Mouse (Mus musculus): ENCODE measurements around the gene Spag9.
"Not testable (repeated sequence)": the region's sequence is repeated elsewhere in the genome, so short reads cannot be mapped to it uniquely, and the experiment has no call there.

Gene Spag9

DNA sequence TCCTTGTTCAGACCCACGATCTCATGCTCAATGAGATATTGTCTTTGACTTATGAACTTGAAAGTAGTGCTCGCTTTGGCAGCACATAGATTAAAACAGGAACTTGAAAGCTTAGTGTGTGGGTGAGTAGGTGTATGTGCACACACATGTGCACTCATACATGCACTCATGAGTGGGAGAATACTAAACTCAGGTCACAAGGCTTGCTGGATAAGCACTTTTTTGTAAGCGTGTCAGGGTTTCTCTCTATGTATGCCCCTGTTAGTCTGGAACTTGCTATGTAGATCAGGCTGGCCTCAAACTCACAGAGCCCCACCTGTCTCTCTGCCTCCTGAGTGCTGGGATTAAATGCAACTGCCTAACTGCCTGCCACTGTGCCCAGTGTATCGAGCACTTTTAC lies 8.9 kb upstream of the Spag9 start:
- no peak for DNase-seq

DNA sequence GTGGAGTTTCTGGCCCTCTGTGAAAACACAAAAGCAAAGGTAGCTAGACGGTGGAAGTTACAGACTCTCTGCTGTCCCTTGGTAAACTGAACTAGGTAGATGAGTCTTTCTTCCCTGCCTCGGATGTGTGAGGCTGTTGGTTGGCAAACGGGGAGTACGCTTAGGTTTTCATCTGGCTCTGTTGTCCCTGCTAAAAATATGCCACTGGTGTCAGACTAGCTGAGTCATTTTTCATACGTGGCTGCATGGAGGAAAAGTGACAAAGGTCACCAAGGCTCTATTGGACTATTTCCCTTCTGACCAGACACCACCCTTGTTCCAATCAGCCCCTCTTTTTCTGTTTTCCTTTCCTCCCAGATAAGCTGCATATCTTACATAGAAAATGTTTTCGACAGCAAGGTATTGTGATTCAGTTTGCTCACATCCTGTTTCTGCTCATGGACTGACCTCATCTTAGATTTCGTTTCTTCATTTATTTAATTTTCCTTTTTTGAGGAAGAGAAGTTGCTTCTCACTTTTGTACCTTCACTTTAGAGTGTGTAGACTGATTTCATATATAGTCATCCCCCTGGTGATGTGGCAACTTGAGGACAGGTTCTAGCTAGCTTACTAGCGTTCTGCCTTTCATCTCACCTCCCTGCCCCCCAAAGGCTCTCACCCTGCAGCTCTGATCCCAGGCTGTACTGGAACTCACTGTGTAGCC lies 8.1 kb upstream of the Spag9 start:
- DNase-seq = peak; percentile 32

DNA sequence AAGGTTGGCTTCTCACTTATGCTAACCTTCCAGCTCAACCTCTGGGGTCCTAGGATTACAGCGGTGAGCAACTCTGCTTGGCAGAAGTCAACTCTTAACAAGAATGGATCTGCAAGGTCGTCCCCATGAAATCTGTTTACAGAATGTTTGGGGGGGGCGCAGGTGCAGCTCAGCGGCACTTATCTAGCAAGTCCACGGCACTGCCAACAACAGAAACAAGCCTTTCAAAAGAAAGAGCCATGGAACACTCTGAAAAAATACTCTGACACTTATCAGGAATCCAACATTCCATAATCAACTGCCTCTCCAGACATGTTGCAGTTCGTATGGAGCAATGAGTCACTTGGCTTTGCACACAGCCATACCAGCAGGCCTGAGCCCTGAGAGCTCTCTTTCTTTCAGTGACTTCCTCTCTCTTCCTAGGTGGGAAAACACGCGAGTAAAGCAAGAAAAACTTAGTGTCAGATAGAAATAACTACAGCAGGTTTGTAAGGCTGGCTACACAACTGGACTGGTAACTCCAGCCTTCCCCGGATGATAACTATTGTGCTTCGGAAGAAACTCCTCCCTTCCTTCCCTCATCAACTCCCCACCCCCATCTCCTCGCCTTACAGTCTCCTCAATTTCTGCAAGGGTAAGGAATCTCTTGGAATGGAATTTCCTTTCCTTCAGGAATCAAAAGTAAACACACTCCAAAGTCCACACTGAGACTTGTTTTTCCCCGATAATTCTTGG lies 7.4 kb upstream of the Spag9 start:
- peak; percentile 56 for DNase-seq

DNA sequence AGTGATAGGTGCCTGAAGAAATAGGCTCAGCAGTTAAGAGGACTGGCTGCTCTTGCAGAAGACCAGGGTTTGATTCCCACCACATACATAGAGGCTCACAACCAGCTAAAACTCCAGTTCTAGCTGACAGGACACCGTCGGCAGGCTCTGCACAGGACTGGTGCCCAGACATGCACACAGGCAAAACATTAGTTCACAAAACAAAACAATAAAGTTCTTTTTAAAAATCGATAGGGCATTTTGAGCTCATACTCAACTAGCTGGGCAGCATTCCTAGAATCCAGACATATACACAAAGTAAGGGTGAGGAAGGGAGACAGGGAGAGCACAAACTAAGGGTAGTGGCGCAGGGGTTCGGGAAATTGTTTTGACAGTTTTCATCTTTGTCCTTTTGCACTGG lies 1.4 kb upstream of the Spag9 start:
- DNase-seq = peak; percentile 6

DNA sequence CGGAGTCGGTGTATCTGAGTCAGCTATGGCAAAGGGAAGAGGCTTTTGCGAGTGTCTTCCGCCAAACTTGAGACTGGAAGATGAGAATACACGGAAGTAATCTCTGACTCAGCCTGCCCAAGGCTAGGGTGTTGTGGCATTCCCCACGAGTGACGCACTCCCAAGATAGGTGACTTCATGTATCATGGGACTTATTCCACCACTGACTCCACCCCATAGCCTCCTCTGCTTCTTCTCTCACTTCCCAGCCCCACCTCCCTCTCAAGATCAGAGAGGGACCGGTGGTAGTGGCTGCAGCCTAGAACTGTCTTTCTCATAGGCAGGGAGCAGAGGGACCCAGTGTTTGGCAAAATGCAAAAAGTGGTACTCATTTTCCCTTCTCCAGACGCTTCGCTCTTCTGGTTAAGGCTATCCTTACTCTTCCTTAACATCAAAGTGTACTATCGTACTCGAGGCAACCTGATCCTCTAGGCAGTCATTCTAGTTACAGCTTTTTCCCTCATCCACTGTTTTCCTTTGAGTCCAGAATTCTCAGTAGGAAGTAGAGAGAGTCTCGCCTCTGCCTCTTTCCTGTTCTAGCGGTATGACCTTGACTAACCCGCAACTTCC lies 676 bp upstream of the Spag9 start:
- peak; percentile 97 for DNase-seq

DNA sequence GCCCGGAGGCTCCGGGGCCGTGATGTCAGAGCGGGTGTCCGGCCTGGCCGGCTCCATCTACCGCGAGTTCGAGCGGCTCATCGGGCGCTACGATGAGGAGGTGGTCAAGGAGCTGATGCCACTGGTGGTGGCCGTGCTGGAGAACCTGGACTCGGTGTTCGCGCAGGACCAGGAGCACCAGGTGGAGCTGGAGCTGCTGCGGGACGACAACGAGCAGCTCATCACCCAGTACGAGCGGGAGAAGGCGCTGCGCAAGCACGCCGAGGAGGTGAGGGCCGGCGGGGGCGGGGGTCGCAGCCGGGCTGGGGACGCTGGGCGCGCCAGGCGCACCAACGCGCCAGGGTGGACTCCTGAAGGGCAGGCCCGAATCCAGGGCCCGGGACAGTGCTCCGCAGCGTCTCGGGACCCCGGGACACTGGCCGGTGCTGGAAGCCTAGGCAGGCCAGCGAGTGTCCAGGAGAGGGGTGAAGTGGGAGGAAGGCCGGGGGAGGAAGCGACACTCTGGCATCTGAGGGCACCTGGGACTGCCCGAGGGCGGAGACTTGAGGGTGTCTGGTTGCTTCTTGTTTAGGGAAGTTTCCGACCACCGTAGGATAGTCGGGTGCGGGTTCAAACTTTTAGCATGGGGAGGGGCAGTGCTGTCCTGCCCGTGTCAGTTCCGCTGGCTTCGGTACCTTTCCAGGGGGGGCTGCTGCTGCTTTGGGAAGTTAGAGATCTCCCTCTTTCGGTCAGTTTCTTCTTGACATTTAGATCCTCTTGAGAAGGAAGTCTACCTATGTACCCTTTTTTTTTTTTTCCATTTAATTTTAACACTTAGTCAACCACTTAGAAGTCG lies 632 bp downstream of the Spag9 start:
- peak; percentile 58 for DNase-seq

DNA sequence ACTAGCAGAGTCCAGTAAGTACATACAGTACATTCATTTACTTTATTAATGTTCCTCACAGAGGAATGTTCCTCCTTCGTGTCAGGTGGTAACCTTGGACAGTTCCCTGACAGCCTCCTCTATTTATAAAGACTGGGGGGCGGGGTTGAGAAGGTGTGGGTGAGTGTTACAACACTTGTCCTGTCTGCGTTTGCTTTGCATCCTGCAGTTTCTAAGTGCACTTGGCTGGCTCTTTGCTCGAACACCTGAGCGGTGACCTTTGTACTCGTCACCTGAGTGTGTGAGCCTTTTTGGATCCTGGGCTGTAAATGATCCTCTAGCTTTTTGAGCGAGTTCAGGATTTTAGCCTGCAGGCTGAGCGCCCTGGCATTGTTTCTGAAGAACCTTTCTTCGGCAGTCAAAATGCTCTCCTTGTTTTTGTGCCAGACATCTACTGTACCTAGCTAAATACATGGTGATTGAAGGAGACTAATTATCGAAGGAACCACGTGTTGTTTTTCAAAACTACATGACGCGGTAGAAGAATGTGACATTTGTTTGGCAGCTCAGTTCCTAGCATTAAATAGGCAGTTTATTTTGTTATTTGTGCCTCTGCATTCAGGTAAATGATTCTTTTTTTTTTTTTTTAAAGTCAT lies 1.4 kb downstream of the Spag9 start:
- DNase-seq = peak; percentile 91

DNA sequence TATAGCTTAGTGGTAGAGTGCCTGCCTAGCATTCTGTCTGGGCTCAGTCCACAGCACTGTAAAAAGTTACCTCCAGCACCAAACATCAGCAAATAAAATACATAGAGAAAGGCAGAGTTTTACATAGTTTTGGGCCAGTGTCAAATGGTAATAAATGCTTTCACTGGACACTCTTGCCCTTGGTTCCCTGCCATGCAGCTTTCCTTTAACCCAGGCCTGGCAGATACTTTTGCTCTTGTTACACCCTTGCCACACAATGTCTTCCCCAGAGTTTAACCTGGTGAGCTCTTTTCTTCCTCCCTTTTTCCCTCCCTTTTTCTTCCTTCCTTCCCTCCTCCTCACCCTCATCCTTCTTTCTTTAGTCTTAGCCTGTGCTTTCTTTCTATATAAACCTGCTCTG lies 3.4 kb downstream of the Spag9 start:
- no peak for DNase-seq

DNA sequence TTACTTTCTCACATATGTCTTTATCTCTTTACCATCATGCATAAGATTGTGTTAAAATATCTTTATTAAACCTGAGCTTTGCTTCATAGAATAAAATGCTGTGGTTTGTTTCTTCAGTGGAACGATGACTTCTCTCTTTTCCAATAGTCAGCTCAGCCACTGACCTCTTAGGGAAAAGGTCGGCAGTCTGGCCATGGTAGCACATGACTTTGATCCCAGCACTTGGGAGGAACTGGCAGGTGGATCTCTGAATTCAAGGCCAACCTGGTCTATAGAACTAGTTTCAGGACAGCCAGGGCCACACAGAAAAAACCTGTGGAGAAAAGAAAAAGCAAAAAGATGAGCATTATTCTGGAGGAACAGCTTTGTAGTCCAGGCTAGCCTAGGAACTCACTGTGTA lies 7.5 kb downstream of the Spag9 start:
- DNase-seq = no peak

DNA sequence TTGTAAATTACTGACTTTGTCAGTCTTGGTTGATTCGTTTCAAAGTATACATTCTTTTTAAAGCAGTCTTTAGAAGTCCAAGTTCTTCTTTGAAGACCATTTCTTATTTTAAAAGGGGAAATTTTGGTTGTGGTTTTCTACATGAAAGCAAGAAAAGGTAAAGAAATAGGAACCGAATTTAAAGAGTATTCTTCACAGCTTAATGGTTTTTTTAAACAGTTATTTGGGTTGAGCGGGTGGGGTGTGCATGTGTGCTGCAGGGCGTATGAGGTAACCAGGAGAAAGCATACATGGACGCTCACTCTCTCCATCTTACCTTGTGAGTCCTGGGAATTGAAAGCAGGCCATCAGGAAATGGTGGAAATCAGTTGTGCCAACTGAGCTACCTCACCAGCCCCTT lies 23.2 kb downstream of the Spag9 start:
- DNase-seq = no peak

DNA sequence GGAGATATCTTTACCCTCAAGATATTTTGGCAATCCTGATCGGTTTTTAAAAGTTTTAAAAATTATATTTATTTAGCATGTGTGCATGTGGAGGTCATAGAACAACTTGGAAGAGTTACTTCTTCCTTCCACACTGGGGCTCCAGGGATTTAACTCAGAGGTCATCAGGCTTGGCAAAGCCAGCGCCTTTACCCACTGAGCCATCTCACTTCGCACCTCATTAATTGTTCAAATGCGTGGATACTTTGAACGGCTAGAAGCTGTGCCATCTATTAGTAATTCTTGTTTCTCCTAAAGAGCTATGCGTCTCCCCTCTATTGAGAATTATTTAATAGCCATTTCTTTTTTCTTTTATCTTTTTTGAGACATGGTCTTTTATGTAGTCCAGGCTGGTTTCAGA lies 24.5 kb downstream of the Spag9 start:
- DNase-seq = peak; percentile 54

DNA sequence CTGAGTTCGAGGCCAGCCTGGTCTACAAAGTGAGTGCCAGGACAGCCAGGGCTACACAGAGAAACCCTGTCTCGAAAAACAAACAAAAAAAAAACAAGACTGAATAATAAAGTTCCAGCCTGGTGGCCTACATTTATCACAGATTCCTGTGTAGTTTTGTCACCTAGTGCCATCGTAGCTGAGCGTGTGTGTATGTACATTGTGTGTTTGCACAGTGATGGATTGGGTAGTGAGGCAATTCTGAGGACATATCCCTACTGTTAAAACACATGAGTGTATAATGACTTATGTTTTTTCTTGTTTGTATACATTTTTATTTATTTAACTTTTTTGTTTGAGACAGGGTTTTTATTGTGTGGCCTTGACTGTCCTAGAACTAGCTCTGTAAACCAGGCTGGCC lies 30.4 kb downstream of the Spag9 start:
- DNase-seq = no peak

DNA sequence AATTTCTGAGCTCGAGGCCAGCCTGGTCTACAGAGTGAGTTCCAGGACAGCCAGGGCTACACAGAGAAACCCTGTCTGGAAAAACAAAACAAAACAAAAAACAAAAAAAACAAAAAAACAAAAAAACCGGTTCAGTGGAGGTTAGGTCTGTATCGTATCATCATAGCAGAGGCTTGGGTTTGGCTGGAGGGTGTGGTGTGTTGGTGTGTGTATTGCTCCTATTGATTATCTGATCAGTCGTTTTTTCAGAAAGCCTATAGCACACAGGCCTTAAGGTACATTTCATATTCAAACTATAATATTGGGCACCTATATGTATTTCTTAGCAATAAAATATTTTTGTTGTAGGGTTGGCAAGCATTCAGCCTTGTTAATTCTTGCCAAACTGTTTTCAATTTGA lies 36.2 kb downstream of the Spag9 start:
- DNase-seq = no peak

DNA sequence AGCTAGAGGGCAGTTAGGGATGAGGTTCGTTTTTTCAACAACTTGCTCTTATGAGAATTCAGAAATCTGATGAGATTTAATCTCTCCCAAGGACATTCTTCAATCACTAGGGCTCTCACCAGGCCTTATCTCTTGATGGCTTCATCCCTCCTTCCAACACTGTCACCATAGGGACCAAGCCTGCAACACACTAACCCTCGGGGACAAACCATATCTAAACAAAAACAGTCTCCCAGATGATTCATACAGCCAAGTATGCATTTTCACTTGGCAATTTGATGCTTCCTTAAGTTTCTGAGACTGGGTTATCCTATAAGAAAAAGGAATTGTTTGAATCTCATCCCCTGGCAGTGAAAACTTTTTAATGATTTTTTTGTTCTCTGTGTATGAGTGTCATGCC lies 37.1 kb downstream of the Spag9 start:
- DNase-seq = no peak

DNA sequence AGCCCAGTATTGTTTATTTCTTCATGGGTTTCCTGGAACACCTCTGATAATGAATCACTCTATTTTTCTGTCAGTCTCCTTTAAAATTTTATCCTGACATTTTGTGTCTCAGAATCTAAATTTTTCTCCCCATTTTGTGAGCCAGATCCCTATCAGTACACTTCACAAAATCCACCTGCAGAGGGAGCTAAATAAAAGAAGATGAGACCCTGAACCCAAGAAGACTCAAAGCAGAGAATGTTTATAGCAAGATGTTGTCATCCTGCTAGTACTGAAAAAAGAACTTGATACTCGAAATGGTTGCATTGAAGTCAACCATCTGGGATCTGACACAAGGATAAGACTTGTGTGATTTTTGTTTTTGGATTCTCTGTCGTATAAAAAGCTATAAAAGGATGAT lies 40.1 kb downstream of the Spag9 start:
- peak; percentile 48 for DNase-seq

DNA sequence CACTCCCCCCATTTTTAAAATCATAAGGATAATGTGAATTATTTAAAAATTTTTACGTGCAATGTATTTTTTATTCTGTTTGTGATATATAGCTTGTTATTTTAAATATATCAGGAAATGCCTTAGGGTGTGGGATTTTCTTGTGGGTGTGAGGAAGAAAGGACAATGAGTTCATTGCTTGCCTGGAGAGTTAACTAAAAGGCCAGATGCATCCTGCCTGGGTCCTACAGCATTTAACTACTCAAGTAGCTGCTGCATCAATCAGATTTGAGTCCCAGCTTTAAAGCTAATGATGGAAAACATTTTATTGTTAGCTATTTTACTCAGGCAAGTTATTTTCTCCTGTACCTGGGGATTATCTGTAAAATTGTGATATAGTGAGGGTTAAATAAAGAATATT lies 45.6 kb downstream of the Spag9 start:
- DNase-seq = no peak

DNA sequence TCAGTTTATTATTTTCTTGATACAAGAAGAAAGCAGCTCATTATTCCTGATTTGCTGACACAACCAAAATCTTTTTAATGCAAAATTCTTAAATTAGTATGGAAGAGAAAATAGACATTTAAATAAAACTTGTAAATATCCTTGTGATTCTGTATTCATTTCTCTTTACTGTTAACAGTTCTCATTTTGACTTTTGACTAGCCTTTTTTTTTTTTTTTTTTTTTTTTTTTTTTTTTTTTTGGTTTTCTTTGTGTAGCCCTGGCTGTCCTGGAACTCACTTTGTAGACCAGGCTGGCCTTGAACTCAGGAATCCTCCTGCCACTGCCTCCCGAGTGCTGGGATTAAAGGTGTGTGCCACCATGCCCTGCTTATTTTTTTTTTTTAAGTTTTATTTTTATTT lies 46.4 kb downstream of the Spag9 start:
- not testable (repeated sequence) for DNase-seq

DNA sequence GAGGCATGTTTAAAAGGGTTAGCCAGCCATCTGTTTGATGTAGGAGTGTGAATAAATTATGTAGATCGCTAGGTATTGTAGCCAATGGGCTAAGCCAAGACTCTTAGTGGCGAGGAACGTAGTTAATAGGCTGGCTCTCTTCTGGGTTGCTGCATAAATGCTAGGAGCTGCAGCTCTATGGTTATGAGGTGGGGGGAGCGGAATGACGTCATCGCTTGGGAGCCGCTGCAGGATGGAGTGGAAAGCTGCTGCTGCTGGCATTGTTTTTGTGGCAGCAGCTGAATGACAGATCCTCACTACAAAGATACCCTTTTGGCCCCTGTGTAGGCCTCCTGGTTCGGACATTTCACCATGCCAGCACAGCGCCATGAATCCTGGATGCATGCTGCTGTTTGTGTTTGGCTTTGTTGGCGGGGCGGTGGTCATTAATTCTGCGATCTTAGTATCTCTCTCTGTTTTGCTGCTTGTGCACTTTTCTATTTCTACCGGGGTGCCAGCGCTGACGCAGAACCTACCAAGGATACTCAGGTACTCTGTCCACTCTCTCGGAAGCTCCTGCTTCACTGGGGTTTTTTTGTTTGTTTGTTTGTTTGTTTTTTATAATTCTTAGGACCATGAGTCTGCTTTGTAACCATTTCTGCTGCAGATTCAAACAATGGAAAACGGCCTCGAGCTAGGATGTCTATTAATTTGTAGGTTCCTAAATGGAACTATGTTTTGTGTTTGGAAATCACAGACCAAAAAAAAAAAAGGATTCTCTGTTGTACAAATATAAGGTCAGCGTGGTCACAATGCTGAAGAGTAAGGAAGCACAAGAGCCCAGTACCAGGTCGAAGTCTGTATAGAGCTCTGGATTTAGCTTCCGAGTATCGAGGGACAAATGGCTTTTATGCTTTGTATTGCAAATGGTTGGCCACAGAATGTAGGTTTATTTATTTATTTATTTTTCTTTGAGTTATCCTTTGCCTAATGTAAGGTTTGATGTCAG lies 48.4 kb downstream of the Spag9 start:
- DNase-seq = peak; percentile 79

DNA sequence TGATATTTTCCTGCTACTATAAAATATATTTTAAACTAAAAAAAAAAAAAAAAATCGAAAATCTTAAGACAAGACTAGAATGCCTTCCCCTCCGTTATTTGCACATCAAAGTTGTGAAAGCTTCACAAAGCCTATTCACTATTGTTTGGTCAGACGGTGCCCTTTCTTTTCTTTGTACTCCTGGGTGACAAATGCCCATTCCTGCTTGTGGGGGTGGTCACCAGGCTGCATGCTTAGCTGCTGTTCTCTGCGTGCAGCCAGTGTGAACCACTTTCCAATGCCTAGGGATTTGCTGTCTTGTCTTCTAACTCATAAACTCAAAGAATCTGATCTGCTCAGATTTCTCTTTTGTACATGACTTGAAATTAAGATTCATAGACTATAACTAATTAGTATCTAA lies 49.1 kb downstream of the Spag9 start:
- DNase-seq = no peak

DNA sequence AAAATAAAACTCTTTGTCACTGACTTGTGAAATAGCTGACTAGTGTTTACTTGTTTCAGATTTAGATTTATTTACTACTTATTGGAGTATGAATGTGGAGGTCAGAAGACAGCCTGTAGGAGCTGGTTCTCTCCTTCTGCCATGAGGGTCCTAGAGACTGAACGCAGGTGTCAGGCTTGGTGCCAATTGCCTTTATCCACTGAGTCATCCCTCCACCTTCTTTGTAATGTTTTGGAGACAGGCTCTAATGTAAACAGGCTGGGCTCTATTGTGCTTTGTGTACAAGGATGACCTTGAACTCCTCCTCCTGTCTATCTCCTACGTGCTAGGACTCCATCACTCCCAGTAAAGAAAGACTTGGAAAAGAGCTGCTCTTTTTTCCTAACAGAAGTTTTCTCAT lies 51.4 kb downstream of the Spag9 start:
- no peak for DNase-seq

DNA sequence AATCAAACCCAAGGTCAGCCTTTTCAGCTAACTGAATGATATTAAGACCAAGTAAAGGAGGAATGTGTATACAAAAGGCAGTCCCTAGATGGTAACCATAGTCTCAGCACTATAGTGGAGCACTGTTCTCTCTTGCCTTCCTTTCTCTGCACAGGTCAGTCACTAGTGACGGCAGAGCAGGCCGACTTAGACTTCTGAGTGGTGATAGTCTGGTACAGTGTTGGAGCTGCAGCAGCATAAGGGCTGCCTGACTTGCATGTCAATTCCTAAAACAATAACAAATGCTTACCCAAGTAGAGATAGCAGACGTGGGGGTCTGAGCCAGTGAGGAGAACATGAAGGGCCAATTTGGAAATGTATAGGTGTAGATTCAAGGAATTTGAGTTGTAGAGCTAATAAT lies 58.3 kb downstream of the Spag9 start:
- no peak for DNase-seq

DNA sequence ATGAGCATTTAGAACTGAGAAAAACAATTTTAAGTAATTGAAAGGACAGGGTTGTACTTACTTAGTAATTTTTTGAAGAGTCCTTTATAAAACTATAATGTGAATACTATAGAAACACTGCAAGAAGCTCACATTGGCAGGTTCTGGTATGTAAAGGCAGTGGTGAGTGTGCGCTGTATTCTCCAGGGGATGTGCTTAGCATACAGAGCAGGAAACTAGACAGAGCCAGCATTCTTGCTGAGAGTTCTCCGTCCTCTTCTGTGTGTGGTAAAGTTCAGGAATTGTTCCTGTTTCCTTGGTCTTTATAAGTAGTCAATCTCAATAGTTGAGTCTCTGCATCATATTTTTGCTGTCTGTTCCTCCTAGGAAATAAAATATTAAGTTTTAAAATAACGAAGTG lies 59.0 kb downstream of the Spag9 start:
- no peak for DNase-seq

Measured in lung, postnatal 36 days (tissue).